Mouse (Mus musculus): ENCODE measurements around the gene Inpp5a.

GRCm38 (mm10) chr7:139378355-139378754, 10.6 kb upstream of the Inpp5a start:
- TF ChIP-seq POLR2A (IDR thresholded peaks at IDR 0.05; ENCODE audit: insufficient read length, low read depth), result no peak
- TF ChIP-seq SRF (IDR thresholded peaks at IDR 0.05; ENCODE audit: control insufficient read depth, insufficient read length, low read depth), result no peak
- TF ChIP-seq E2F4 (IDR thresholded peaks at IDR 0.05; ENCODE audit: insufficient read depth), result no peak
- no peak for TF ChIP-seq MYOD1 (IDR thresholded peaks at IDR 0.05; ENCODE audit: control insufficient read depth in 1 of 3, insufficient read length in 2 of 3, low read depth in 2 of 3)
- no peak for TF ChIP-seq TCF12 (IDR thresholded peaks at IDR 0.05; ENCODE audit: insufficient read depth, poor library complexity, severe bottlenecking)
- no peak for TF ChIP-seq USF1 (IDR thresholded peaks at IDR 0.05; ENCODE audit: low read depth)
- no peak for TF ChIP-seq MAX (IDR thresholded peaks at IDR 0.05; ENCODE audit: low read depth)
- no peak for TF ChIP-seq TCF3 (IDR thresholded peaks at IDR 0.05; ENCODE audit: insufficient read length, low read depth)

Measured in myocyte (in vitro differentiated cells).